Mouse (Mus musculus): Measurements from ENCODE around the gene Ddr2. TPM values are rescaled to one million over a fixed set of nuclear protein-coding genes. Genes with fewer than 3 reads are reported as not detected.

The Ddr2 gene
- polyA plus RNA-seq, 1 experiment from 2014 or later, result 69.6 TPM

DNA sequence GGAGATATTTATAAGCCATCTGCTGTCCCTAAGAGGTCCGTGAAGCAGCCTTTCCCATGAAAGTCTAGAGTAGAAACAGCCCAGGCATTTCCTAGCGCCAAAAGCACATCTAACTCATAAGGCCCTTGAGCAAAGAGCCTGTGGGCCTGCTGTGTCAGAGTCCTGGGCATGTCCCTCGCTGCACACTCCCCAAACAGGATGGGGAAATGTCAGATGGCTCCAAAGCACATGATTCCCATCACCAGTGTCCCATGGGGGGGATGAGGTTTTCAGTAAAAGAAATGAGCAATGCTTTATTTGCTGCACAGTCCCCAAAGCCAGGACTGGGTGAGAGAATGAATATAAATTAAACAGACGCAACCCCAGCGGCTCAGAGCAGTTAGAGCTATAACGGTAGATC is 54.3 kb downstream of the Ddr2 start:
- no peak overlapping the region for H3K4me3 ChIP-seq
- no peaks in the 10 kb centered on the region for H3K27me3 ChIP-seq (replicated peaks; ENCODE audit: low read depth, poor library complexity, severe bottlenecking)
- peaks cover 20% of the 10 kb centered on the region for H3K4me1 ChIP-seq
- no peaks in the 10 kb centered on the region for H3K9me3 ChIP-seq
- H3K36me3 ChIP-seq (replicated peaks), result peaks cover 11% of the 10 kb centered on the region; the same call in 1 of the 2 replicates
- H3K27ac ChIP-seq (replicated peaks), result no peak overlapping the region
- DNase-seq (ENCODE audit: low spot score), result no peak
- WGBS, result 79% methylated on average over 6 of the region's 6 CpGs

GRCm38 (mm10) chr1:170052469-170053065 is 58.0 kb downstream of the Ddr2 start:
- H3K36me3 ChIP-seq (replicated peaks), result peaks cover 7% of the 10 kb centered on the region; the same call in 1 of the 2 replicates
- 90% methylated on average over 1 of the region's 1 CpGs for WGBS
- H3K27me3 ChIP-seq (replicated peaks; ENCODE audit: low read depth, poor library complexity, severe bottlenecking), result no peaks in the 10 kb centered on the region
- no peak overlapping the region for H3K27ac ChIP-seq (replicated peaks)
- H3K4me3 ChIP-seq, result no peak overlapping the region
- no peaks in the 10 kb centered on the region for H3K9me3 ChIP-seq
- H3K4me1 ChIP-seq, result peaks cover 20% of the 10 kb centered on the region
- no peak for DNase-seq (ENCODE audit: low spot score)

GRCm38 (mm10) chr1:170051631-170052177 is 58.9 kb downstream of the Ddr2 start:
- no peak overlapping the region for H3K27ac ChIP-seq (replicated peaks)
- peaks cover 20% of the 10 kb centered on the region for H3K4me1 ChIP-seq
- H3K27me3 ChIP-seq (replicated peaks; ENCODE audit: low read depth, poor library complexity, severe bottlenecking), result no peaks in the 10 kb centered on the region
- no peak overlapping the region for H3K4me3 ChIP-seq
- H3K36me3 ChIP-seq (replicated peaks), result peaks cover 7% of the 10 kb centered on the region; the same call in 1 of the 2 replicates
- H3K9me3 ChIP-seq, result no peaks in the 10 kb centered on the region
- DNase-seq (ENCODE audit: low spot score), result no peak
- WGBS, result 72% methylated on average over 5 of the region's 5 CpGs

DNA sequence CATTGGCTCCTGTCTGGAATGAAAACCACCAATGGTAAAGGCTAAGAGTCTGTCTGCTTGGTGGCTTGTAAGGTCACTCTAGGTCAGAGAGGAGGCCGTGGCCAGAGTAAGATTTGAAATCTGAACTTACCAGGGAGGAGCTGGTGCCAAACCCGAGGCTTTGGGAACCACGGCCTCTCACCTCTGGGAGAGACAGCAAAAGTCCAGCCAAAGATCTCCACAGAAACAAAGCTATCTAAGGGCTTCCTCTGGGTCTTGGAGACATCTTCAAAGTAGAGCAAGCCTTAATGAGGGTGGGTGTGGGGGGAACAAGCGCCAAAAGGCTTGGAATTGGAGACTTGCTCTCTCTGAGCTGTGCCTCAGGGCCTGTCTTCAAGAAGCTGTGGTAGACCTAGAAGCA is 62.1 kb downstream of the Ddr2 start:
- Histone ChIP-seq H3K4me1 (peaks cover 12% of the 10 kb centered on the region), H3K4me3 (no peak overlapping the region), H3K27me3 (replicated peaks; ENCODE audit: low read depth, poor library complexity, severe bottlenecking) (no peaks in the 10 kb centered on the region), H3K36me3 (replicated peaks) (peaks cover 7% of the 10 kb centered on the region; the same call in 1 of the 2 replicates), H3K27ac (replicated peaks) (no peak overlapping the region), H3K9me3 (no peaks in the 10 kb centered on the region)
- 79% methylated on average over 4 of the region's 4 CpGs for WGBS
- DNase-seq (ENCODE audit: low spot score), result no peak

- WGBS, result 73% methylated on average over 9 of the region's 9 CpGs
Measured at GRCm38 (mm10) chr1:170044726-170045471, 65.7 kb downstream of the Ddr2 start.

DNA sequence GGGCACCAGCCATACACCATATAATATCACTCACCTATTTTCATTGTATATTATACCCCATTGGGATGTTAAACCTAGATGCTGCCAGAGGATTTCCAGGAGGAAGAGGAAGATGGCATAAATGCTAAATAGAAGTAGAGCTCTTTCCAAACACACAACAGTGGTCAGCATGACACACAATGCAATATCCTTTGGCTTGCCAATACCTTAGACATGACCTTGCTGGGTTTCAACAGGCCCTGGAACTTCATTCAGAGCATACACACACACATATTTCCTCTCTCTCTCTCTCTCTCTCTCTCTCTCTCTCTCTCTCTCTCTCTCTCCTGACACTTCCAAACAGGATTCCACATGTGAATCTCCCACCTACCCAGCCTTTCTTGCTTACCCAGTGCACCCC is 66.8 kb downstream of the Ddr2 start:
- peaks cover 7% of the 10 kb centered on the region; the same call in 1 of the 2 replicates for H3K36me3 ChIP-seq (replicated peaks)
- H3K4me3 ChIP-seq, result no peak overlapping the region
- no peak overlapping the region for H3K27ac ChIP-seq (replicated peaks)
- no peaks in the 10 kb centered on the region for H3K4me1 ChIP-seq
- no peaks in the 10 kb centered on the region for H3K9me3 ChIP-seq
- no peaks in the 10 kb centered on the region for H3K27me3 ChIP-seq (replicated peaks; ENCODE audit: low read depth, poor library complexity, severe bottlenecking)
- no peak for DNase-seq (ENCODE audit: low spot score)

More at GRCm38 (mm10) chr1:170044726-170045471, 65.7 kb downstream of the Ddr2 start:
- H3K27ac ChIP-seq (replicated peaks), result no peak overlapping the region
- no peaks in the 10 kb centered on the region for H3K9me3 ChIP-seq
- peaks cover 7% of the 10 kb centered on the region; the same call in 1 of the 2 replicates for H3K36me3 ChIP-seq (replicated peaks)
- H3K4me3 ChIP-seq, result no peak overlapping the region
- DNase-seq (ENCODE audit: low spot score), result no peak
- H3K4me1 ChIP-seq, result no peaks in the 10 kb centered on the region
- no peaks in the 10 kb centered on the region for H3K27me3 ChIP-seq (replicated peaks; ENCODE audit: low read depth, poor library complexity, severe bottlenecking)

DNA sequence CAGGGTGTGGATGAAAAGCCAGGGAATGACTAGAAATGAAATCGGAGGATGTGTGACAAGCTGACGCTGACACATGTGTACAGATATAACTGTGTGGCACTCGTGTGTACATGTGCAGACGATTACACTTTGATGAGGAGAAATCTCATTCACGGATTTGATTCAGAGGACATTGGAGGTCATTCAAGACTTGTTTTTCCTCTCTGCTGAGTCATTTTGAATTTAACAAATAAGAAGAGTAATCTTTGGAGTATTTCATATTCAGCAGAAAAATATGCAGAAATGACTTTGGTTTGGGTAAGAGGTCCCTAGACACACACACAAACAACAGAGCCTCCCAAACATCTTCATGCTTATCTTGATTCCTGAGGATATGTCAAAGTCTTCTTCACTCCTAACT is 67.6 kb downstream of the Ddr2 start:
- Histone ChIP-seq H3K27me3 (replicated peaks; ENCODE audit: low read depth, poor library complexity, severe bottlenecking) (no peaks in the 10 kb centered on the region), H3K36me3 (replicated peaks) (no peaks in the 10 kb centered on the region), H3K4me3 (no peak overlapping the region), H3K9me3 (no peaks in the 10 kb centered on the region), H3K4me1 (no peaks in the 10 kb centered on the region), H3K27ac (replicated peaks) (no peak overlapping the region)
- DNase-seq (ENCODE audit: low spot score), result no peak
- 90% methylated on average over 5 of the region's 5 CpGs for WGBS

GRCm38 (mm10) chr1:170039402-170039801 is 71.2 kb downstream of the Ddr2 start:
- 68% methylated on average over 4 of the region's 4 CpGs for WGBS
- H3K27me3 ChIP-seq (replicated peaks; ENCODE audit: low read depth, poor library complexity, severe bottlenecking), result no peaks in the 10 kb centered on the region
- DNase-seq (ENCODE audit: low spot score), result no peak

DNA sequence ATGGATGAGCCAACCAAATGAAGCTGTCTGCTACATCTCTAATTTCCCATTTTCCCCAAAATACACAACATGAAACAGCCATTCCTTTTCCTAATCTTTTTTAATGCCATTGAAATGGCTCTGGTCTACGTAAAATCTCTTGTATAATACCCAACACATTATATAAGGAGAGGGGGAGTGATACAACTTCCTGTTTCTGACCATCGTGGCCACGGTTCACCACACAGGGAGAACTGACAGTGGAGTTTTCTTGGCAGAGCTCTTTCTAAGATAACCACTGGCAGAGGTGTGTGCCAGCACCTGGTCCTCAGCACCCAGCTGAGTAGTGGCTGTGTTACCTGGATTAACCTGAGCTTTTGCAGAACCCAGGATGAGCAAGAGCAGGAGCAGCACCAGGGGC is 75.0 kb downstream of the Ddr2 start:
- Histone ChIP-seq H3K27me3 (replicated peaks; ENCODE audit: low read depth, poor library complexity, severe bottlenecking) (no peaks in the 10 kb centered on the region), H3K36me3 (replicated peaks) (peaks cover 7% of the 10 kb centered on the region; the same call in 1 of the 2 replicates), H3K4me1 (no peaks in the 10 kb centered on the region), H3K9me3 (no peaks in the 10 kb centered on the region), H3K4me3 (no peak overlapping the region), H3K27ac (replicated peaks) (no peak overlapping the region)
- DNase-seq (ENCODE audit: low spot score), result no peak
- 90% methylated on average over 3 of the region's 3 CpGs for WGBS

More at GRCm38 (mm10) chr1:170039402-170039801, 71.2 kb downstream of the Ddr2 start:
- Histone ChIP-seq H3K27ac (replicated peaks) (no peak overlapping the region), H3K9me3 (no peaks in the 10 kb centered on the region), H3K4me3 (no peak overlapping the region), H3K36me3 (replicated peaks) (peaks cover 5% of the 10 kb centered on the region; the same call in 1 of the 2 replicates), H3K4me1 (no peaks in the 10 kb centered on the region)

DNA sequence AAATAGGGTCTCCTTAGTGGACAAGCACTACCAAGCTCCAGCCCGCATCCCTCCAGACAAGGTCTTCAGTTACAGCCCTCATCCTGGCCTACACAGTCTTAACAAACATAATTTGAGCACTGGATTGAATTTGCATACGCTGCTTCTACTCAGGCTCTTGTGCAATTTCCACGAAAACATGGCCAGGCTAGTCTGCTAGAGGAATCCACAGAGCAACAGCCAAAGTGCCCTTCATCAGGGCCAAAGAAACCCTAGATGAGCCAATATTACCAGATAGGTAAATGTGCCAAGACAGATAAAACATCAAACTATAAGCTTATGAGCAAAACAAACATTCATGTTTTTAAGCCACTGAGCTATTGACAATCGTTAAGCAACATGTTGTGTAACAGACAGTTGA is 75.6 kb downstream of the Ddr2 start:
- Histone ChIP-seq H3K27ac (replicated peaks) (no peak overlapping the region), H3K4me3 (no peak overlapping the region), H3K4me1 (no peaks in the 10 kb centered on the region), H3K36me3 (replicated peaks) (peaks cover 13% of the 10 kb centered on the region; the same call in 1 of the 2 replicates), H3K9me3 (no peaks in the 10 kb centered on the region), H3K27me3 (replicated peaks; ENCODE audit: low read depth, poor library complexity, severe bottlenecking) (no peaks in the 10 kb centered on the region)
- WGBS, result 91% methylated on average over 4 of the region's 4 CpGs
- no peak for DNase-seq (ENCODE audit: low spot score)

- Histone ChIP-seq H3K27ac (replicated peaks) (no peak overlapping the region), H3K4me1 (no peaks in the 10 kb centered on the region), H3K9me3 (no peaks in the 10 kb centered on the region), H3K27me3 (replicated peaks; ENCODE audit: low read depth, poor library complexity, severe bottlenecking) (no peaks in the 10 kb centered on the region), H3K36me3 (replicated peaks) (peaks cover 19% of the 10 kb centered on the region; the same call in 1 of the 2 replicates), H3K4me3 (no peak overlapping the region)
- DNase-seq (ENCODE audit: low spot score), result no peak
- 85% methylated on average over 3 of the region's 3 CpGs for WGBS
Measured at GRCm38 (mm10) chr1:170031656-170032055, 78.9 kb downstream of the Ddr2 start.

- 92% methylated on average over 3 of the region's 3 CpGs for WGBS
- peaks cover 54% of the 10 kb centered on the region for H3K36me3 ChIP-seq (replicated peaks)
Measured at GRCm38 (mm10) chr1:170014784-170015183, 95.8 kb downstream of the Ddr2 start.

More at GRCm38 (mm10) chr1:170014784-170015183, 95.8 kb downstream of the Ddr2 start:
- peaks cover 45% of the 10 kb centered on the region for H3K9me3 ChIP-seq
- no peaks in the 10 kb centered on the region for H3K4me1 ChIP-seq
- no peaks in the 10 kb centered on the region for H3K27me3 ChIP-seq (replicated peaks; ENCODE audit: low read depth, poor library complexity, severe bottlenecking)
- no peak overlapping the region for H3K4me3 ChIP-seq
- no peak overlapping the region for H3K27ac ChIP-seq (replicated peaks)
- no peak for DNase-seq (ENCODE audit: low spot score)

Data from embryonic facial prominence, embryonic 10.5 days (tissue).